Mouse (Mus musculus) kidney, adult 11 months (tissue): ENCODE data around the gene Atp6v0a1.

Experiments used
- DNase-seq: peaks from one replicate; pipeline ENCODE4 v3.0.0; 2022

Atp6v0a1 gene

DNA sequence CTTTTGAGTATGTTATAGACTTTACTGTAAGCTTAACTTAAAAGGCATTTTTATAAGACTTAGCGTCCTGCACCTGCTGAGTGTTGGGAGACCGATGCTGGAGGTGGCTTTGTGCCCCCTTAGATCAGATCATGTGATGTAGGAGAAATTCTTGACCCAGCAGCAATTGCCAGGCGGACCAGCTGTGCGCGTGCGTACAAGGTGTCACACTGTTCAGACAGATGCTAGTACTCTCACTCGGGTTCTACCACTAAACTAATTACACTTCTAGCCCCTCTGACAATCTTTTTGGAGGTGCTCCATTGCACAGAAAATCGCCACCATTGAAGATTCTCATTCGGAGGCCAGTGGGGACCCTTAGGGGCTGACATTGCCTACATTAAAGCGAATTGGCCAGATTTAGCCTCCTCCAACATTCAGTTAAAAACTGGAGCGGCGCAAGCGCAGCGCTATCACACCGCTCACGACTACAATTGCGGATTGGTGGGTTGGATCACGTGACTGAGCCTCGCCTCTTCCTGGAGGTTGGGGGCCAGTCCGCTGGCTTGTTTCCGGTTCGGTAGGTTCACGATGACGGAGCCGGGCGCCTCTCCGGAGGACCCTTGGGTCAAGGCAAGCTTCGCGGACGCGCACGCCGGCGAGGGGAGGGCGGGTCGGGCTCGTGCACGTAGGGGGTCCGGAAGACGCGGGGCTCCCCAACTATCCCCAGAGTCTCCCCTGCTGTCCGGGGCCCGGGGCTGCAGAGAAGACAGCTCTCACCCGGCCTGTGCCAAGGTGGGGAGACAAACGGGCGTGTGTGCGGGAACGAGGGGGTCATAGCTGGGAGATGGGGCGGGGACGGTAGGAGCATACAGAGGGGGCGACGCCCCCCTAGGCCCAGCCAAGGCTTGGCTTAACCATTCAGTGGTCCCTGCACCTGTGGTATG lies 77.8 kb downstream of the Atp6v0a1 start, which contains the start of gene Mlx:
Gene Mlx (plus strand): TSS at position 522 of the 926 bp plus-strand sequence.
- peak; percentile 92 for DNase-seq

DNA sequence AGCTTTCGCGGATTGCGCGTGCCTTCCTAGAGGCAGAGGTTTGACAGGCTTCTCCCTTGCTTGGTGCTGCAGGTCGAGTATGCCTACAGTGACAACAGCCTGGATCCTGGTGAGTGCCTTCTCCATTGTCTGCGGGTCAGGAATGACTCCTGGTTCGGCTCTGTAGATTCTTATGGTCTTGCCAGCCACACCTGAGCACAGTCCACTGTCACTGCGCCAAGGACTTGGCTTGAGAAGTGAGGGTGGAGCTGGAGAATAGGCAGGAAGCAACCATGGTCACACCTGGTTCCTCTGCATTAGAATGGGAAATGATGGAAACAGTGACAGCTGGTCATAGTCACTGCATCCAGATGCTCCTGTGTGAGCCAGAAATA lies 78.4 kb downstream of the Atp6v0a1 start:
- peak; percentile 62 for DNase-seq

GRCm38 (mm10) chr11:101089931-101090330 lies 80.7 kb downstream of the Atp6v0a1 start:
- no peak for DNase-seq

GRCm38 (mm10) chr11:101094930-101095313 lies 85.7 kb downstream of the Atp6v0a1 start:
- DNase-seq, result no peak

GRCm38 (mm10) chr11:101095314-101096024 lies 86.2 kb downstream of the Atp6v0a1 start, which contains the start of gene Psmc3ip:
TSS of gene Psmc3ip (minus strand) at chr11:101095436.
- DNase-seq, result peak; percentile 96

GRCm38 (mm10) chr11:101098231-101098630 lies 89.0 kb downstream of the Atp6v0a1 start:
- no peak for DNase-seq

DNA sequence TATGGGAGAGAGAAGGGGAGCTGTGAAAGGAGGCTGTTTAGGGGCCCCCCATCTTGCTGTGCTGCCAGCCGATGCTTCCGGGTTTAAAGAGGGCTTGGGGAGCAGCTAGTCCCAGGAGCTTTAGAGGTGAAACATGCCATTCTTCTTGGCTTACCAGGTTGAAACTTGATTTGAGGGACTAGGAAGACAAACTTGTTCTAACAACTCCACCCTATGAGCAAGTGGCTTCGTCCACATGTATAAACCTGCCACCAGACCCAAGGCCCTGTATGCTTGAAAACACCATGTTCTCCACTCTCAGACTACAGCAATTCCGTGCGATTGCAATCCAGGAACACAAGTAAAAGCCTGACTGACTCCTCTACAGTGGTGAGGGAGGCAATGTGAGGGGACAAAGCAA lies 93.8 kb downstream of the Atp6v0a1 start:
- no peak for DNase-seq

GRCm38 (mm10) chr11:101109351-101109750 lies 100.1 kb downstream of the Atp6v0a1 start:
- DNase-seq, result no peak

DNA sequence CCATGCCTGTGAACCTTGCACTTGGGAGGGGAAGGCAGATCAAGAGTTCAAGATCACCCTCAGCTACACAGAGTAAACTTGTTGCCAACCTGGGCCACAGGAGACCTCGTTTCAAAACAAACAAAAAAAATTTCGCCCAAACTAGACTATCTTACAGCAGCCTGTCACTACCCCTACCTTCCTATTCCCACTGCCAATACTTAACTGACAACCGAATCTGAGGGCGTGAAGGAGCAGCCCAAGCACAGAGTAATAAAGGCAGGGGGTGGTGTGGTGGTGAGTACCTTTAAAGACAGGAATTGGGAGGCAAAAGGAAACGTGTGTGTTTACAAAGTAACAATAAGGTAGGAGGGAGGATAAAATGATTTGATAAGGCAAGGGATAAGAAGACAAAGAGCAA lies 101.5 kb downstream of the Atp6v0a1 start:
- no peak for DNase-seq

- no peak for DNase-seq
Measured at GRCm38 (mm10) chr11:101111178-101111577, 101.9 kb downstream of the Atp6v0a1 start.

DNA sequence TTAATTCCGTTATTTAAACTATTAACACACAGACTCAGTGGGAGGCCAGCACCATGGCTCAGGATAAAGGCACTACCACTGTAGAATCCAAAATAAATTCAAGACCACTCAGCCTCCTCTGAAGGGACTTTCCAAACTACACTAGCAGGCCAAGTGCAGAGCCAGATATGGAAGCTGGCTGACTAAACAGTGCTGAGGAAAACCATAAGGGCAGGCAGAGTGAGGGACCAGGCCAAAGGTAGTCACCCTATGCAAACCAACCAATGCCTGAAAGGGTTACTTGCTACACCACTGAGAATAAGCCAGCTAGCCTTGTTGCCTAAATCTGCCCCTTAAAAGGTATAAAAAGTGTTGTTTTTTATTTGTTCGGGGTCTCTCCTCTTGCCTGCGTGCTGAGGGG lies 102.9 kb downstream of the Atp6v0a1 start:
- no peak for DNase-seq
